Mouse (Mus musculus): Measurements from ENCODE around the gene Fkbp9.
A peak's percentile ranks its signal among the peaks of the same experiment; 100 is the strongest.

Fkbp9 gene

GRCm38 (mm10) chr6:56906121-56906846 is 74.4 kb downstream of the Fkbp9 start:
- DNase-seq (ENCODE audit: low spot score): no peak

DNA sequence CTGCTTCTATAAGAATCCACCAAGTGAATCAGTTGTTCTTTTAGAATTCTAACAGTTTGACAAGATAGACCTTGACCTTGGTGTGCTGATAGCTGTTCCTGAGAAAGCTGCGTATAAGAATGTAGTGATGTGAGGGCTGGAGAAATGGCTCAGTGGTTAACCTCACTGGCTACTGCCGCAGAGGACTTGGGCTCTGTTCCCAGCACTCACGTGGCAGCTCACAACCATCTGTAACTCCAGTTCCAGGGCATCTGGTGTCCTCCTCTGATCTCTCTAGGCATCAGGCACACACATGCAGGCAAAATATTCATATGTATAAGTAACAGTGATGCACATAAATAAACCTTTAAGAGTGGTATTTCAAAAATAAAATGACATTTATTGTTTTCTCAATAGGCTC is 76.1 kb downstream of the Fkbp9 start:
- no peak for DNase-seq (ENCODE audit: low spot score)

- no peak for DNase-seq (ENCODE audit: low spot score)
Measured at GRCm38 (mm10) chr6:56908397-56908796, 76.5 kb downstream of the Fkbp9 start.

DNA sequence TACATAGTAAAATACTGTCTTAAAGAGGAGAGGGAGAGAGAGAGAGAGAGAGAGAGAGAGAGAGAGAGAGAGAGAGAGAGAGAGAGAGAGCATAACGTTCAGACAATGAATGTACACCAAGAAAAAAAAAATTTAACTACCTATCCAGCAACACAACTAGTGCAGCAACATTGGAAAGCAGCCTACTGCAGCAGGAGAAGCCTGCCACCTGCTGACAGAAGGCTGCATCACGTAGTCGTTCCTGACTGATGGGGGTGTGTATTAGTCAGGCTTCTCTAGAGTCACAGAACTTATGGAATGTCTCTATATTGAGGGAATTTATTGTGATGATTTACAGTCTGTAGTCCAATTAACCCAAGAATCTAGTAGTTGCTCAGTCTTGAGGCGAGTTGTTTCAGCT is 77.1 kb downstream of the Fkbp9 start:
- DNase-seq (ENCODE audit: low spot score): peak; percentile 78

DNA sequence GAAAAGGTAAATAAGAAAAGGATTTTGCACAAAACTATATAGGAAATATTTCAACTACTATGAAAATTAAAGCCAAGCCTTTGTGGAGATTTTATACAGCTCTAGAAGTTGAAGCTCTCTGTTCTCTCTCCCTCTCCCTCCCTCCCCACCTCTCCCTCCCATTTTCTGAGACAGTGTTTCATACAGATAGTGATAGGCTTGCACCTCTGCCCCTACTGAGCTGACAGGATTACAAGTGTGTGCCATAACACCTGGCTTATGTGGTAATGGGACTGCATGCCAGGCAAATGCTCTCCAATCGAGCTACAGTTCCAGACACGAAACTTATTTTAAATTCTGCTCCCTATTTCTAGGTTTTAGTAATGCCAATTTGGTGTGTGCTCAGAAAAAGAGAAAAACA is 79.1 kb downstream of the Fkbp9 start:
- no peak for DNase-seq (ENCODE audit: low spot score)

- DNase-seq (ENCODE audit: low spot score): no peak
Measured at GRCm38 (mm10) chr6:56913092-56913858, 81.4 kb downstream of the Fkbp9 start.

DNA sequence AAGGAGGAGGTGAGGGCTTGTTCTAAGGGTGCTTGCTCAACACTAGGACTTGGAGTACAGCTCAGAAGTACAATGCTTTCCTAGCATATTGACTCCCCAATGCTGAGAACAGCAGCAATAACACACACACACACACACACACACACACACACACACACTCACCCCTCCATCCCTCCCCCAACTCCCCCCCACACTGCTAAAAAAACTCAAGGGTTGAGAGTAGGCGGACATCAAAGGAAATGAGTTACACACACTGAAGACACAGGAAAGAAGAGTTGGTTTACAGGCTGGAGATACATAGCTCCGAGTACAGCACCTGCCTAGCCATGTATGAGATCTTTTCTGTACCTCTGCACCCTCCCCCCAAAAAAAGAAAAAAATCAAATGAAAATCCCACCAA is 84.4 kb downstream of the Fkbp9 start:
- no peak for DNase-seq (ENCODE audit: low spot score)

- no peak for DNase-seq (ENCODE audit: low spot score)
Measured at GRCm38 (mm10) chr6:56917578-56918368, 85.9 kb downstream of the Fkbp9 start.

GRCm38 (mm10) chr6:56919330-56920044 is 87.6 kb downstream of the Fkbp9 start:
- no peak for DNase-seq (ENCODE audit: low spot score)

GRCm38 (mm10) chr6:56920222-56921092 is 88.6 kb downstream of the Fkbp9 start:
- no peak for DNase-seq (ENCODE audit: low spot score)

GRCm38 (mm10) chr6:56923331-56923725 is 91.5 kb downstream of the Fkbp9 start:
- DNase-seq (ENCODE audit: low spot score): no peak

GRCm38 (mm10) chr6:56923726-56924707 is 92.2 kb downstream of the Fkbp9 start, which contains the start of the genes Nt5c3 and Vmn1r4:
Nt5c3 (minus strand) TSS chr6:56923932.
Vmn1r4 (plus strand) TSS chr6:56924015.
- DNase-seq (ENCODE audit: low spot score): peak; percentile 97
